ENCODE assay signal across 8 mouse cellular contexts in the genomic region with DNA sequence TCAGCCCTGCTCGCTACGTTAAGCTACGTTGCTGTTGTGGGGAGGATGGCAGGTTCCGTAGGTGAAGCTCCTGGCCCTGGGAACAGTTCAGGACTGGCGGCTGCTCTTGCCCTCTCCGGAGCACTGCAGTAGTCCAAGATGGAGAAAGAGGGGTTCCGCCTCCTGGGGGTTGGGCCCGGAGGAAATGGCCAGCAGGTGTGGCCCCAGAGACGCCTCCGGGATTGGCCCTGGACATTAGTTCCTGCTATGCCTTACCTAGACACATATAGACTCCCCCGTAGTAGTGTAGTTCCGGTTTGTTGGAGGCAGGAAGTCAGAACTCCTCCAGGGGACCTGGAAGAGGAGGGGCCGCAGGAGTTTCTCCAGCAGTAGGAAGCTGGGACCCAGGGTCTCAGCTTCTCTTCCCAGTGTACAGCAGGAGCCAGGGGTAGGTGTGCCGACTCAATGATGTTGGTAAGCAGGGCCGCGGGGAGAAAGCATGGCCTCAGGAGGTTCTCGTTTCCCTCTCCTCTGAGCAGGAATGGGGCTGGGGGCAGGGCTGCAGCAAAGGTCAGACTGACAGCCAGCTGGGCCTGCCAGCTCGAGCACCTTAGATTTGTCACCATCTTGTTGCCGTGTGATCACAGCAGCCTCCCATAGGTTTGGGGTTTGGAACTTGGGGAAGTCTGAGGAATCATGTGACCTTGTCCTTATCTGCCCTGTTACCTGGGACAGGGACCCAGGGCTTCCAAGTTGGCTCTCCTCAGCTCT. TPM values are rescaled to one million over a fixed set of nuclear protein-coding genes. Genes with fewer than 3 reads are reported as not detected.
A peak's percentile ranks its signal among the peaks of the same experiment; 100 is the strongest.
DNase-seq lines count a peak whose midpoint lies in the region; ATAC-seq and TF ChIP-seq lines count a peak whose summit lies in the region.

No protein-coding gene starts in this region.

- H3K4me3 ChIP-seq in forebrain, embryonic 10.5 days, result peak overlapping the region; percentile 3; the same call in 1 of the 2 replicates
- H3K4me3 ChIP-seq in forebrain, embryonic 16.5 days (replicated peaks; ENCODE audit: low read length), result no peak overlapping the region
- H3K4me3 ChIP-seq in liver, embryonic 15.5 days (replicated peaks), result peak overlapping the region; percentile 39
- peak overlapping the region; percentile 24 for H3K4me3 ChIP-seq in stomach, postnatal 0 days (ENCODE audit: low read depth, low read length)

- no peak for ATAC-seq in forebrain, embryonic 16.5 days
- ATAC-seq in liver, embryonic 15.5 days (ENCODE audit: insufficient read depth), result peak; percentile 15; the same call in 1 of the 2 replicates
- ATAC-seq in stomach, postnatal 0 days (ENCODE audit: low FRiP score, low TSS enrichment), result peak; percentile 79

- no peaks in the 10 kb centered on the region for H3K9me3 ChIP-seq in forebrain, embryonic 10.5 days
- no peaks in the 10 kb centered on the region for H3K9me3 ChIP-seq in forebrain, embryonic 16.5 days (ENCODE audit: control insufficient read depth, low read length)
- no peaks in the 10 kb centered on the region for H3K9me3 ChIP-seq in liver, embryonic 15.5 days (replicated peaks)
- no peaks in the 10 kb centered on the region for H3K9me3 ChIP-seq in stomach, postnatal 0 days (ENCODE audit: control insufficient read depth, low read length)

- no peak for TF ChIP-seq EP300 in stomach, postnatal 0 days (optimal IDR thresholded peaks at IDR 0.05)

- no peak for DNase-seq in forebrain, embryonic 10.5 days (ENCODE audit: extremely low spot score, low spot score)
- peak; percentile 60 for DNase-seq in CD4-positive, CD25-positive, alpha-beta regulatory T cell, adult 2 months (ENCODE audit: low read depth, low spot score)
- DNase-seq in heart, postnatal 4 days, result peak; percentile 45
- DNase-seq in stomach, postnatal 0 days (ENCODE audit: low spot score), result peak; percentile 89
- DNase-seq in ovary, adult 18-20 months (ENCODE audit: low spot score), result no peak
- DNase-seq in right cerebral cortex, postnatal 36 days (ENCODE audit: low spot score in 2 of 2), result no peak

- no peak overlapping the region for H3K9ac ChIP-seq in forebrain, embryonic 16.5 days (replicated peaks; ENCODE audit: low read depth, low read length)
- peak overlapping the region; percentile 30; the same call in 1 of the 2 replicates for H3K9ac ChIP-seq in liver, embryonic 15.5 days
- H3K9ac ChIP-seq in stomach, postnatal 0 days (ENCODE audit: low read length), result peak overlapping the region; percentile 31; the same call in 1 of the 2 replicates

- H3K4me1 ChIP-seq in forebrain, embryonic 10.5 days, result peaks cover 73% of the 10 kb centered on the region
- peaks cover 24% of the 10 kb centered on the region for H3K4me1 ChIP-seq in forebrain, embryonic 16.5 days (replicated peaks; ENCODE audit: control insufficient read depth, insufficient read depth, low read length)
- H3K4me1 ChIP-seq in liver, embryonic 15.5 days (replicated peaks), result peaks cover 60% of the 10 kb centered on the region
- peaks cover 15% of the 10 kb centered on the region for H3K4me1 ChIP-seq in stomach, postnatal 0 days (replicated peaks; ENCODE audit: control insufficient read depth, insufficient read depth)

- peak overlapping the region; percentile 60 for H3K27ac ChIP-seq in forebrain, embryonic 10.5 days
- no peak overlapping the region for H3K27ac ChIP-seq in forebrain, embryonic 16.5 days (ENCODE audit: low read length)
- peak overlapping the region; percentile 85 for H3K27ac ChIP-seq in liver, embryonic 15.5 days (replicated peaks)
- H3K27ac ChIP-seq in stomach, postnatal 0 days (replicated peaks), result peak overlapping the region; percentile 88

- no peak for TF ChIP-seq CTCF in stomach, postnatal 0 days (IDR thresholded peaks at IDR 0.05; ENCODE audit: low read depth)

- H3K4me2 ChIP-seq in forebrain, embryonic 16.5 days (ENCODE audit: low read length), result no peak overlapping the region
- H3K4me2 ChIP-seq in liver, embryonic 15.5 days, result peak overlapping the region; percentile 62
- peak overlapping the region; percentile 47 for H3K4me2 ChIP-seq in stomach, postnatal 0 days (replicated peaks; ENCODE audit: low read depth)

- H3K36me3 ChIP-seq in forebrain, embryonic 10.5 days (replicated peaks), result peaks cover 37% of the 10 kb centered on the region
- H3K36me3 ChIP-seq in forebrain, embryonic 16.5 days (ENCODE audit: control insufficient read depth, insufficient read depth), result no peaks in the 10 kb centered on the region
- H3K36me3 ChIP-seq in liver, embryonic 15.5 days (replicated peaks), result peaks cover 34% of the 10 kb centered on the region
- H3K36me3 ChIP-seq in stomach, postnatal 0 days (ENCODE audit: control insufficient read depth, insufficient read depth, low read length), result peaks cover 14% of the 10 kb centered on the region

- no peaks in the 10 kb centered on the region for H3K27me3 ChIP-seq in forebrain, embryonic 10.5 days (ENCODE audit: poor library complexity, severe bottlenecking)
- H3K27me3 ChIP-seq in forebrain, embryonic 16.5 days (replicated peaks; ENCODE audit: control insufficient read depth, insufficient read depth, low read length), result no peaks in the 10 kb centered on the region
- no peaks in the 10 kb centered on the region for H3K27me3 ChIP-seq in liver, embryonic 15.5 days
- H3K27me3 ChIP-seq in stomach, postnatal 0 days (ENCODE audit: control insufficient read depth, insufficient read depth, low read length), result no peaks in the 10 kb centered on the region

- 69% methylated on average over 19 of the region's 19 CpGs for WGBS in forebrain, embryonic 10.5 days
- 65% methylated on average over 19 of the region's 19 CpGs for WGBS in forebrain, embryonic 16.5 days
- 10% methylated on average over 19 of the region's 19 CpGs for WGBS in liver, embryonic 15.5 days (ENCODE audit: insufficient replicate concordance)
- WGBS in stomach, postnatal 0 days, result 47% methylated on average over 19 of the region's 19 CpGs

RNA-seq across cellular contexts. Expression of a gene that starts 16.5 kb away (rescaled TPM):
- 1,454 and 1,463 TPM in 2 replicates for polyA plus RNA-seq in forebrain, embryonic 10.5 days (2016; fragmentation: Nextera tagmentation; extraction: Ambion mirVana)
- polyA plus RNA-seq in forebrain, embryonic 16.5 days (2015; fragmentation: Nextera tagmentation; extraction: Ambion mirVana), result 944 and 986 TPM in 2 replicates
- total RNA-seq in heart, postnatal 4 days (2021), result 100 to 1,000 TPM; 852 to 919 TPM
- 1,028 and 1,078 TPM in 2 replicates for polyA plus RNA-seq in liver, embryonic 15.5 days (2015; fragmentation: Nextera tagmentation; extraction: Ambion mirVana)
- polyA plus RNA-seq in stomach, postnatal 0 days (2015; fragmentation: Nextera tagmentation; extraction: Ambion mirVana), result 1,317 and 1,335 TPM in 2 replicates

RNA-seq across cellular contexts. Expression of a gene that starts 22.2 kb away (rescaled TPM):
- 64.9 and 66.1 TPM in 2 replicates for polyA plus RNA-seq in forebrain, embryonic 10.5 days (2016; fragmentation: Nextera tagmentation; extraction: Ambion mirVana)
- polyA plus RNA-seq in forebrain, embryonic 16.5 days (2015; fragmentation: Nextera tagmentation; extraction: Ambion mirVana), result 44.7 and 53.6 TPM in 2 replicates
- 10 to 100 TPM; 52.7 to 56.7 TPM for total RNA-seq in heart, postnatal 4 days (2021)
- 15.0 and 17.3 TPM in 2 replicates for polyA plus RNA-seq in liver, embryonic 15.5 days (2015; fragmentation: Nextera tagmentation; extraction: Ambion mirVana)
- polyA plus RNA-seq in stomach, postnatal 0 days (2015; fragmentation: Nextera tagmentation; extraction: Ambion mirVana), result 11.2 and 11.7 TPM in 2 replicates

RNA-seq across cellular contexts. Expression of a gene that starts 36.3 kb away (rescaled TPM):
- polyA plus RNA-seq in forebrain, embryonic 10.5 days (2016; fragmentation: Nextera tagmentation; extraction: Ambion mirVana), result 34.3 and 35.8 TPM in 2 replicates
- polyA plus RNA-seq in forebrain, embryonic 16.5 days (2015; fragmentation: Nextera tagmentation; extraction: Ambion mirVana), result 20.6 and 22.5 TPM in 2 replicates
- total RNA-seq in heart, postnatal 4 days (2021), result 10 to 100 TPM; 62.9 to 66.0 TPM
- polyA plus RNA-seq in liver, embryonic 15.5 days (2015; fragmentation: Nextera tagmentation; extraction: Ambion mirVana), result 15.2 and 16.8 TPM in 2 replicates
- polyA plus RNA-seq in stomach, postnatal 0 days (2015; fragmentation: Nextera tagmentation; extraction: Ambion mirVana), result 21.1 and 25.8 TPM in 2 replicates

RNA-seq across cellular contexts. Expression of a gene that starts 58.3 kb away (rescaled TPM):
- 13.1 and 13.9 TPM in 2 replicates for polyA plus RNA-seq in forebrain, embryonic 10.5 days (2016; fragmentation: Nextera tagmentation; extraction: Ambion mirVana)
- 32.7 and 37.6 TPM in 2 replicates for polyA plus RNA-seq in forebrain, embryonic 16.5 days (2015; fragmentation: Nextera tagmentation; extraction: Ambion mirVana)
- 10 to 100 TPM; 10.5 to 12.7 TPM for total RNA-seq in heart, postnatal 4 days (2021)
- polyA plus RNA-seq in liver, embryonic 15.5 days (2015; fragmentation: Nextera tagmentation; extraction: Ambion mirVana), result 6.0 and 6.1 TPM in 2 replicates
- polyA plus RNA-seq in stomach, postnatal 0 days (2015; fragmentation: Nextera tagmentation; extraction: Ambion mirVana), result 10.1 and 11.5 TPM in 2 replicates

Comparison
In these comparisons a context has a peak if more than half of its experiments do, and no peak if none do; other contexts are left out.
1. DNase-seq: peak in CD4-positive, CD25-positive, alpha-beta regulatory T cell, adult 2 months (single experiment), heart, postnatal 4 days (single experiment) and stomach, postnatal 0 days (single experiment); none in forebrain, embryonic 10.5 days (single experiment), ovary, adult 18-20 months (single experiment) and right cerebral cortex, postnatal 36 days (0 of 2).